Mouse (Mus musculus) left cerebral cortex, postnatal 4 days (tissue): Measurements from ENCODE around the gene Pappa. TPM values are rescaled to one million over a fixed set of nuclear protein-coding genes. Genes with fewer than 3 reads are reported as not detected.
A peak's percentile ranks its signal among the peaks of the same experiment; 100 is the strongest.

Source experiments
- DNase-seq: peaks from one replicate; pipeline ENCODE4 v3.0.0-alpha.2; 2022
- intact Hi-C: fragments of 180-260 bp; cut with DNase I; formaldehyde crosslinking; loops from one replicate; pipeline ENCODE4 v1.15.1; 2025
- total RNA-seq, 2 experiments: library from RNA; stranded (reverse); gene quantifications; 2 replicates each; pipeline ENCODE4 v1.2.3; 2021

Pappa gene
- total RNA-seq, 2 experiments from 2014 or later = 0.18 to 0.62 TPM

- intact Hi-C loops = no loop called here
- peak; percentile 11 for DNase-seq
Observed at GRCm38 (mm10) chr4:65159481-65159880, 35.5 kb downstream of the Pappa start.

GRCm38 (mm10) chr4:65163698-65164097 is 39.7 kb downstream of the Pappa start:
- no peak for DNase-seq
- intact Hi-C loops = no loop called here

- no peak for DNase-seq
- intact Hi-C loops = no loop called here
Observed at GRCm38 (mm10) chr4:65166288-65166835, 42.4 kb downstream of the Pappa start.

GRCm38 (mm10) chr4:65174505-65174904 is 50.5 kb downstream of the Pappa start:
- DNase-seq = no peak
- intact Hi-C loops = no loop called here

- DNase-seq = no peak
- intact Hi-C loops = no loop called here
Observed at GRCm38 (mm10) chr4:65178146-65178545, 54.2 kb downstream of the Pappa start.

GRCm38 (mm10) chr4:65187236-65187635 is 63.3 kb downstream of the Pappa start:
- DNase-seq = no peak
- intact Hi-C loops = no loop called here

DNA sequence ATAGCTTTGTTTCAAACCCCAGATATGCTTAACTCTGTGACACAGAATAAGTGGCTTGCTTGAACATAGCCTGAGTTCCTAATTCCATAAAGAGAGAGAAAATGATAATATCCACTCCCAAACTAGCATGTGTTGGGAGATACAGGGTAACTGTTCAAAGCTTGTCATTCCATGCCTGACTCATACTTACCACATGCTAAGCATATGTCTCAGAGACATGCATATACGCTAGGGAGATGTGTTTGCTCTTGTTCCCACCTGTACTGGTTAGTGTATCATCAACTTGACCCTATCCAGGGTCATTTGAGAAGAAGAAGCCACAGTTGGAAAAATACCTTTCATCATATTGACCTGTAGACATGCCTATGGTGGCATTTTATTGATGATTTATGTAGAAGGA is 63.7 kb downstream of the Pappa start:
- DNase-seq = no peak
- intact Hi-C loops = no loop called here

DNA sequence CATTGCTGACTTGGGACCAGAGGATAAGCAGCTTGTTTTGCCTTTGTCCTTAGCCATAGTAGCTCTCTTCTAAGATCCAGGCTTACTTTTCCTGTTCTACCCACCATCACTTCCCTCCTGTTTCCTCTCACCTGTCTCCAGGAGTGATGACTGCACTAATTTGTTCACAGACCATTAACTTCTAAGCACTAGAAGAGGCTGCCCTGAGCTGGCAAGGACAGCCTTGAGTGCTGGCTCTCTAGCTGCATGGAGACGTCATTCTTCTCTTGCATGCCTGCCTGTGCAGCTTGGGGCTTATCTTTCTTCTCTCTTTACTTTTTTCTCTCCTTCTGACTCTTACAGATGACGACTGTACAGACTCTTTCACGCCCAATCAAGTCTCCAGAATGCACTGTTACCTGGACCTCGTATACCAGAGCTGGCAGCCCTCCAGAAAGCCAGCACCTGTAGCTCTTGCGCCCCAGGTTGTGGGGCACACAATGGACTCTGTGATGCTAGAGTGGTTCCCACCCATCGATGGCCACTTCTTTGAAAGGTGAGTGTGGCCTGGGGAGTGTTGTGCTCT is 65.0 kb downstream of the Pappa start:
- intact Hi-C loops = no loop called here
- no peak for DNase-seq

DNA sequence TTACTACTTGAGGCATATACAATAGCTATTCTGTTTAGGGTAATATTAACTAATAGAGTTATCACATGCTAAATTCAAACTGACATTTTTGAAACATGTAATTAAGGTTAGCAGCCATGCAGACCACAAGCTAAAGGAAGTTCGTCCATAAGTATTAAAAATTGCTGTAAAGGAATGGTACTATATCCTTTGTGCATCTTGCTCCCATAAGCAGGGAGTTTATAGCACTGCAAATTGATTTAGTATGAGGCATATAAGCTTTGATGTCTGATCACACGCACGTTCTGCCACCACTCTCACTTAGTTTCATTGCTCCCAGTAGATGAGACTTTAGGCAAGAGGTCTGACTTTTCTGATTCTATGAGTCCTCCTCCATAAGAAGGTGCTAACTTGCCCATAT is 68.8 kb downstream of the Pappa start:
- DNase-seq = no peak
- intact Hi-C loops = no loop called here

- no peak for DNase-seq
- intact Hi-C loops = no loop called here
Observed at GRCm38 (mm10) chr4:65195971-65196370, 72.0 kb downstream of the Pappa start.

DNA sequence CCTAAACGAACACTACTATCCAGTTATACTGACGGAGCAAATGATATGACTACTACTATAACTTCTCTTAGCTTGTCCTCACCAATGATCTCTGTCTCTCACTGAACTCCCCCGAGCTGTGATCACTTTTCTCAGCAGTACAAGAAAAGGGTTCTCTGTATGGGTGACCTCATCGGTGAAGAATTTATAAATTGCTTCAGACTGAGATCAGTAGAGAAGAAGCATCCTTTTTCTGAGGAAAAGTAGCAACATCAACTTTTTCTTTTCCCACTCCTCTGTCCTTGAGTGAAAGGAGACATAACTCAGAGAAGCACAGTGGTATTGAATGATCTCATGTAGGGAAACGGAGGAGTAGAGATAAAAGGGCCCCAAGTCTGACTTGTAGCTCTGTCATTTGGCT is 79.7 kb downstream of the Pappa start:
- intact Hi-C loops = no loop called here
- DNase-seq = no peak

GRCm38 (mm10) chr4:65205446-65205845 is 81.5 kb downstream of the Pappa start:
- intact Hi-C loops = no loop called here
- no peak for DNase-seq

DNA sequence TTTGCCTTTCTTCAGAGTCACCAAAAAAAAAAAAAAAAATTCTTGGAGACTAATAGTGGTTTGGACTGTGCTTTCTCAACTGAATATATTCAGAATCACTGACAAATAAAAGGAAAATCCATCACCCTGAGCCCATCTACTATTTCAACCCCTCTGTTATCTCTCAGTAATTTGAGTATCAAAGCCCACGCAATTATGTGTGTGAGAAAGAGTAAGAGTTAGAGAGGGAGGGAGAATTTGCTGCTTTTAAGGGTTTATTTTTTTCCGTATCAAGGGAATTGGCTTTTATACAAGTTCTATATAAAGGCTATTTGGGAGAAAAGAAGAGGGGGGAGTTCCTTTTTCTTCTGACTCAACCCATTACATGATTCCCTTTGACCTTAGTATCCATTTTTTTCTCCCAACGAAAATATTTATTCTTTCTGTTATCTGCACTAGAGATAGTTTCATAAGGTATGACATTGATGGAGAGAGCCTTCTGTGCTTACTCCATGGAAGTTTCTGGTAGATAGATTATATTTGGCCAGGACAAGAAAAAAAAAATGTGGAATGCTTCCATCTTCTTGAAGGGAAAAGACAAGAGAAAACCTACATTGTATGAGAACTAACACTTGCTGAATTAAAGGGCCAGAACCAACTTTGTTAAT is 85.5 kb downstream of the Pappa start:
- DNase-seq = no peak
- intact Hi-C loops = no loop called here

DNA sequence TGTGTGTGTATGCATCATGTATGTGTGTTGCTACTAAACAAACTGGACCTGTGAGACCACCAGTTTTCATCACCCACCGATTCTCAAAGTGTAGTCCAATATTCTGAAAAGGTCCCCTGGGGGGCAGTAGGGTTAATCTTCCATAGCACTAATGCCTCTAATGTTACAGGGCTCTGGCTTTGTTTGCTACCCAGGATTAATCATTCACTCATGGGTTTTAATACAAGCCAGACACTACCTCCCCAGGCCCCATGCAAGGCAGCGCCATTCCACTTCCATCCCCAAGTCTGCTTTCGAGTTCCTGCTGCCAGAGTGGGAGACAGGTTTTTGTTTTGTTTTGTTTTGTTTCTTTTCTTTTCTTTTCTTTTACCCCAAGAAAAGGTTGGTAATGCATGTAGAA is 92.7 kb downstream of the Pappa start:
- intact Hi-C loops = no loop called here
- DNase-seq = no peak

GRCm38 (mm10) chr4:65217651-65218364 is 93.8 kb downstream of the Pappa start:
- intact Hi-C loops = no loop called here

DNA sequence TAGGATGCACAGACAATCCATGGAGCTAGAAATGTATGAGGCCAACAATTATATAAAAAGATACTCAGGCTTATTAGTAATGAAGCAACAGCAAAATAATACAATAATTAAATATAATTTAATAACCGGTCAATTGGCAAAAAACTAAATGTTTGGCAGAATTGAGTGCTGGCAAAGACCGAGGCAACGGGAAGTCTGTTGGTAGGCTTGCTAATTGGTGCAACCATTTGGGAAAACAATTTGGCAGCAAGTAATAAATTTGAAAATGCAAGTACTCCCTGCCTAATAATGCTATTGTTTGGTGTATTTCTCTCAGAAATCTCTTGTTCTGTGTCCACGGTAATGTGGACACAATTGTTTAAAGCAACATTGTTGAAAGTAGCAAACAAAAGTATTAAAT is 99.9 kb downstream of the Pappa start:
- intact Hi-C loops = no loop called here
- DNase-seq = no peak

More at GRCm38 (mm10) chr4:65217651-65218364, 93.8 kb downstream of the Pappa start:
- peak; percentile 39 for DNase-seq

- DNase-seq = no peak
- intact Hi-C loops = no loop called here
Observed at GRCm38 (mm10) chr4:65238540-65238998, 114.6 kb downstream of the Pappa start.

GRCm38 (mm10) chr4:65242434-65242931 is 118.5 kb downstream of the Pappa start:
- intact Hi-C loops = no loop called here
- DNase-seq = no peak

- no peak for DNase-seq
- intact Hi-C loops = no loop called here
Observed at GRCm38 (mm10) chr4:65243245-65243644, 119.3 kb downstream of the Pappa start.

DNA sequence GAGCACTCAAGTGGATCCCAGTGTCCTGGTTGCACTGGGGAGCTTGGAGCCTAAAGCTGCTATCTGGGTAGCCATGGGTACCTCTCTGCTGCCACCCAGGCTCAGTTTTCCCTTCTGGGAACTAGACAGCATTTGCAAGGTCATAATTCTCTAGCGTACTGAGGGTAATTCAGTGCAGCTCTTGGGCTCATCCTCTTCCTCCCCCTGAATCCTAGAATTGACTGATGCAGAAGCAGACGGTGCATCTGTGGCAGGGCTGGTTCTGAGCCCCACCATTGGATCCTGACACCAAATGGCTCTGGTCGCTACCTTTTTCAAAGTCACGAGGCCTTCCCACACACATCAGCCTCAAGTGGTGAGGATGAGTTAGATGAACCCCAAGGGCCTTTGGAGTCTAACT is 121.0 kb downstream of the Pappa start:
- no peak for DNase-seq
- intact Hi-C loops = no loop called here

DNA sequence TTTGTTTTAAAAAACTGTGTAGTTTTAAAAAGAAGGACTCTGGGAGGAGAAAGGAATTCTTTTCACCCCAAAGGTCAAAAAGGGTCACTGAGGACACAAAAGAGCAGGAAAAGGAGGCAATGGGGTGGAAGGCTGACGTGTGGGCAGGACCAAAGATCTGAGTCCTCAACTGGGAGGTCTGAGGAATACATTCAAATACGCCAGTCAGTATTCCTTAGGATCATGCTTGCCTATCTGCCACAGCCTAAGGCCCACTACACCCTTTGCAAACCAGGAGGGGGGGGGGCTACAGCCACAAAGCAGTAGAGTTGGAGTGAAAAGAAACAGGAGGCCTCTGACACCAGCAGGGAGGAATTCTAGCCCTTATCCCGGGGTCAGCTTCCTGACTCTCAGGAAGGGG is 121.5 kb downstream of the Pappa start:
- DNase-seq = no peak
- intact Hi-C loops = no loop called here

GRCm38 (mm10) chr4:65252193-65252592 is 128.2 kb downstream of the Pappa start:
- intact Hi-C loops = no loop called here
- DNase-seq = no peak
